Comparison of ENCODE assay signal across 10 mouse cellular contexts in genomic region chr8:34325841-34326613, GRCm38 (mm10).
A peak's percentile ranks its signal among the peaks of the same experiment; 100 is the strongest.
DNase-seq lines count a peak whose midpoint lies in the region; ATAC-seq and TF ChIP-seq lines count a peak whose summit lies in the region.
"Had no signal": no experiment of that assay in that cellular context is flagged by ENCODE, and none has a peak within 500 bp of the region (broad histone marks: within the 10 kb centered on the region; RNA-seq: fewer than 3 reads in every experiment).

No protein-coding gene starts in this region.

- peak overlapping the region; percentile 19; the same call in 1 of the 2 replicates for H3K4me3 ChIP-seq in gastrocnemius, adult 2 months
- H3K4me3 ChIP-seq in embryonic facial prominence, embryonic 13.5 days: peak overlapping the region; percentile 34
- H3K4me3 ChIP-seq: erythroblast, embryonic 14.5 days; myocyte had no signal

- H3K27ac ChIP-seq in gastrocnemius, adult 2 months: no peak overlapping the region
- H3K27ac ChIP-seq in embryonic facial prominence, embryonic 13.5 days: no peak overlapping the region

- no peak for ATAC-seq in embryonic facial prominence, embryonic 13.5 days (ENCODE audit: insufficient number of reproducible peaks, insufficient read depth, low FRiP score, low TSS enrichment, low read depth)

- peaks cover 23% of the 10 kb centered on the region for H3K27me3 ChIP-seq in embryonic facial prominence, embryonic 13.5 days

- TF ChIP-seq CTCF in gastrocnemius, adult 2 months (IDR thresholded peaks at IDR 0.05): no peak

- H3K36me3 ChIP-seq in embryonic facial prominence, embryonic 13.5 days: no peaks in the 10 kb centered on the region

- H3K9ac ChIP-seq in embryonic facial prominence, embryonic 13.5 days: peak overlapping the region; percentile 37

- DNase-seq in gastrocnemius, adult 2 months: no peak
- no peak for DNase-seq in gastrocnemius, postnatal 4 days (ENCODE audit: low spot score in 2 of 2)
- DNase-seq in MN1 (ENCODE audit: low spot score): peak; percentile 84
- DNase-seq in layer of hippocampus, postnatal 14 days (ENCODE audit: low spot score in 2 of 2): peak; percentile 36 to 59
- DNase-seq in neural tube, embryonic 10.5 days (ENCODE audit: extremely low spot score, low spot score): peak; percentile 59
- DNase-seq in urinary bladder, adult 2 months (ENCODE audit: low spot score): no peak
- no peak for DNase-seq in spleen, postnatal 4 days (ENCODE audit: low spot score in 2 of 2)

- H3K4me1 ChIP-seq in embryonic facial prominence, embryonic 13.5 days: peaks cover 19% of the 10 kb centered on the region

- under 1% methylated on average over 14 of the region's 17 CpGs for whole genome bisulfite sequencing in embryonic facial prominence, embryonic 13.5 days

- no peaks in the 10 kb centered on the region for H3K9me3 ChIP-seq in embryonic facial prominence, embryonic 13.5 days

- peak overlapping the region; percentile 66 for H3K4me2 ChIP-seq in embryonic facial prominence, embryonic 13.5 days

- intact Hi-C loops in gastrocnemius, adult 2 months (cut with DNase I): no loop called here

Comparison
In these comparisons a context has a peak if more than half of its experiments do, and no peak if none do; other contexts are left out.
1. DNase-seq: peak in MN1 (single experiment), layer of hippocampus, postnatal 14 days (2 of 2) and neural tube, embryonic 10.5 days (single experiment); none in gastrocnemius, adult 2 months (single experiment), gastrocnemius, postnatal 4 days (0 of 2), urinary bladder, adult 2 months (single experiment) and spleen, postnatal 4 days (0 of 2).